Mouse (Mus musculus): ENCODE results near the gene Meiob.
A peak's percentile ranks its signal among the peaks of the same experiment; 100 is the strongest.

The Meiob gene

GRCm38 (mm10) chr17:24873695-24874404 lies 69.8 kb downstream of the Meiob start:
- DNase-seq (ENCODE audit: low read depth, low spot score), result no peak

DNA sequence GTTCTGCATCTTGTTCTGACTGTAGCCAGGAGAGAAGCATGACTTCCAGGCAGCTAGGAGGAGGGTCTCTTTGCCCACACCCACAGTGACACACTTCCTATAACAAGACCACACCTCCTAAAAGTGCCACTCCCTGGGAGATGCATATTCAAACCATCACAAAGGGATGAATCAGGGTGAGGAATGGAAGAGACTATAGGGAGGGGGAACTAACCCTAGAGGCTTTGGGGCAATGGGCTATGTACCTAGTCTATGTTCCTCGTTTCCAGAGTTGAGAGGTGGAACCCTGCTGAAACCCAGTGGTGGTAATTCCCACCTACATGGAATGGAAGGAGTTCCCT lies 70.3 kb downstream of the Meiob start:
- no peak for DNase-seq (ENCODE audit: low read depth, low spot score)

DNA sequence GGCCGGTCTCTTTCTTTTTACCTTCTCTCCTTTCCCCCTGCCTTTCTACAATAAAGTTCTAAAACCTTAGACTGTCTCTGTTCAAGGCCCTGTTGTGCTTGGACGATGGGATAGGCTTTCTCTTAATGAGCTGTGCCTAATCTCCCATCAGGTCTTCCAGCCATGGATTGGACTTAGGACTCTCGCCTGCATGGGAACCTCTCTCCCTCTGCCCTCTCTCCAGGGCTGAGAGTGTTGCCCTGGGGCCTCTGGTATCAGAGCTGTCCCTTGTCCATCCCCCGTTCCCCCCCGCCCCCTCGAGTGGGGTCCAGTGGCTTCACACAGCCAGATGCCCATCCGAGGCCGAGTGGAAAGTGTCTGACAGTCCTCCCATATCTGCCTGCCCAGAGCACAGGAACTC lies 70.9 kb downstream of the Meiob start:
- no peak for DNase-seq (ENCODE audit: low read depth, low spot score)

GRCm38 (mm10) chr17:24877336-24878116 lies 73.4 kb downstream of the Meiob start:
- no peak for DNase-seq (ENCODE audit: low read depth, low spot score)

GRCm38 (mm10) chr17:24878117-24878397 lies 74.0 kb downstream of the Meiob start:
- no peak for DNase-seq (ENCODE audit: low read depth, low spot score)

DNA sequence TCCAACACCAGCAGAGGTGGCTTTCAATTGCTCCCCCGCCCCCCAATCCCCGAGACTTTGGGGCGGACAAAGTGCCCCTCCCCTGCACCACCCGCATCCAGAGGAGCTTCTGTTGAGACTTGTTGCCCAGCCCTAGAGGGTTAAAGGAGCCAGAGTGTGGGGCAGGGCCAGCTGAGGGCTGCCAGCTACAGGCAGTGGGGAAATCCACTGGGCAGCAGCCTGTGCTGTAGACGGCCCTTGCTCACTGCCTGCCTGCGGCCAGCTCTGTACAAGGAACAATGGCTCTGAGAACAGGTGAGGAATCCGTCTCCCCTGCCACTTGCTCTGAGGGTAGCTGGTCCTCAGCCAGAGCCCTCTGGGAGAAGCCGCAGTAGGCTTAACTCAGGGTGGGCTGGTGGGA lies 74.4 kb downstream of the Meiob start:
- no peak for DNase-seq (ENCODE audit: low read depth, low spot score)

GRCm38 (mm10) chr17:24881738-24882440 lies 77.8 kb downstream of the Meiob start:
- DNase-seq (ENCODE audit: low read depth, low spot score), result no peak

GRCm38 (mm10) chr17:24884391-24884790 lies 80.3 kb downstream of the Meiob start:
- DNase-seq (ENCODE audit: low read depth, low spot score), result no peak

DNA sequence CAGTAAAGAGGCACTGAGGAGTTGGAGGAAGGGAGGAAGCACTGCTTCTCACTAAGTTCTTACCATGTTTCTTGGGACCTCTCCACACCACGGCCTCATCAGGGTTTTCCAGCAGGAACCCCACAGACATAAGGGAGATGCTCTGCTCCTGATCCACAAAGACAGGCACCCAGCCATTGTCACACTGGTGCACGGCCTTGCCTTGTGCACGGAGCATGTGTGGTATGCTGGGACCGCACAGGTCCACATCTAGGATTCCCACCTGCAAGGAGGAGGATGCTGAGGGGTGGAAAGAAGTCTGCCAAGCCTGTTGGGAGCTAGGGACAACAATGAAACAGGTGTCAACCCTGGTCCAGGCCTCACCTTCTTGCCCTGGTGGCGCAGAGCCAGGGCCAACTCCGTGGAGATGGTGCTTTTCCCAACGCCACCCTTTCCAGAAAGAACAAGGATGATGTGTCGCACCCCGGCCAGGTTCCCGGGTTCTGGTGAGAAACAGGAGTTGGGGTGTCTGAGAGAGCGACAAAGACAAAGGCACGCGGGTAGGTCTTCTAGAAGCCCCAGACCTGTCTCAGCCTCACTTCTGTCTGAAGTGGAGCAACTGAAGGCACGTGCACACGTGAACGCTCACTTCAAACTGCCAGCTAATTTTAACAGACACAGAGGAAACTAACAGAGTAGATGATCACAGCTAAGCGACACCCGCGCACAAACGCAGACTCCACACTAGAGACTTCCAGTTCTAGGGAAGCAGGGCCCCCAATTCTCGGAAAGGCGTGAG lies 81.5 kb downstream of the Meiob start:
- DNase-seq (ENCODE audit: low read depth, low spot score), result no peak

- peak; percentile 100 for DNase-seq (ENCODE audit: low read depth, low spot score)
Measured at GRCm38 (mm10) chr17:24886134-24886931, 82.2 kb downstream of the Meiob start, which contains the start of the genes Nubp2 and Spsb3. Nubp2 (minus strand) TSS chr17:24886349. Spsb3 (plus strand) TSS chr17:24886643.

- DNase-seq (ENCODE audit: low read depth, low spot score), result no peak
Measured at GRCm38 (mm10) chr17:24886932-24887271, 82.8 kb downstream of the Meiob start.

DNA sequence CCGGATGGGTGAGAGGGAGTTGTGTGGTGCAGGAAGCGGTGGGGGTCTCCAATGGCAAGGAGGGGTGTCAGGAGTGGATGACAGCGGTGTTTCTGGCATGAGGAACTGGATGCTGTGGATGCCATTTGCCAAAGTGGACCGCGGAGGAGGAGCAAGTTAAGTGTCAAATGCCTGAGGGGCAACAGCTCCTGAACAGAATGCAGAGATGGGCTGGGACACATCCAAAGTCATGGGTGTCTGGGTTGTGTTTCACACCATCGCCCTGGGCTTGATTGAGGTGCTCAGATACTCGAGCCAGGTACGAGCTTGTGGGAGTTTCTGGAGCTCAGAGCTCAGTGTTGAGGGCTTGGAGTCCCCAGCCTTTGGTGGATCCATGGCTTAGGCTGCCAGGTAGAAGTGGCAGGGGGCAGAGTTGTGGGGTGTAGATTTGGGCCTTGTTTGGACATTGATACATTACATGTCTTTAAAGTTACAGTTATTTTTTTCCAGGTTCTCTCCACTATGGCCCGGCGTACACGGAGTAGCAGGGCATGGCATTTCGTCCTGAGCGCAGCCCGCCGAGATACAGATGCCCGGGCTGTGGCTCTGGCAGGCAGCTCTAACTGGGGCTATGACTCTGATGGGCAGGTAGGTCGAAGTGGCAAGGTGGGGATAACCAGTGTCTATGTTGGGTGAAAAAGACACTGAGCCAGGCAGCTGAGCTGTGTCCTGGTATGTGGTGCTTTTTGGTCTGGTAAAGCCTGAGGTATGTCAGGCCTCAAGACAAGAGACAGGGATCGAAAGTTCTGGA lies 83.4 kb downstream of the Meiob start:
- no peak for DNase-seq (ENCODE audit: low read depth, low spot score)

DNA sequence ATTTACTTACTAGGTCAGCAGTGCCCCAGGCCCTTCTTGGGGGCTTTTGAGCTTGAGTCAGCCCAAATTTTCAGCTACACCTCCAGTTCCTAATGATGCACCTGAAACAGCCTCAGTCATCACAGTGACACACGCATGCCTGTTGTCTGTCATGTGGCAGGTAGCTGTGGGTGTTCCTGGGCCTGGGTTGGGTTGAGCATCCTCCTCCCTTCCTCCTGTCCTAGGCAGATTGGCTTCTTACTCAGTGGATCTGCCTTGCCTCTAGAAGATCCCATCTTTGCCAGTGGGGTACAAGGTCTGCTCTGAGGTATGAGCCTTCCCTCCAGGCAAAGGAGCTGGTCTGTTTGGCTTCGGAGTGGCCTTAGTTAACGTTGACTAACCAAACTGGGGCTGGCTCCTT lies 84.8 kb downstream of the Meiob start:
- DNase-seq (ENCODE audit: low read depth, low spot score), result no peak

Data from telencephalon, adult 2 months (tissue).